Mouse (Mus musculus) gastrocnemius, adult 18-20 months (tissue): ENCODE data around the gene Nat8f1. TPM values are rescaled to one million over a fixed set of nuclear protein-coding genes. Genes with fewer than 3 reads are reported as not detected.

ENCODE experiments used
- total RNA-seq, 2 experiments: library from RNA; stranded (reverse); gene quantifications; 2 replicates each; pipeline ENCODE4 v1.2.3; 2021

The Nat8f1 gene
- total RNA-seq, 2 experiments from 2014 or later = 1.4 to 1.8 TPM

Other genes with a start within 250 kb of the Nat8f1 start
- gene Nat8f7, start 202.5 kb downstream of the Nat8f1 start, total RNA-seq = not detected
- gene Nat8f3, start 149.9 kb downstream of the Nat8f1 start, total RNA-seq = under 1 TPM in 1 of 2 experiments, not detected in 1; 0.23 TPM
- not detected for gene Nat8f6, start 94.7 kb downstream of the Nat8f1 start, total RNA-seq
- gene Nat8f5, start 94.7 kb downstream of the Nat8f1 start, total RNA-seq = not detected
- not detected for gene Nat8, start 83.6 kb downstream of the Nat8f1 start, total RNA-seq
- under 1 TPM in 1 of 2 experiments, not detected in 1; 0.17 TPM for gene Nat8f2, start 46.5 kb downstream of the Nat8f1 start, total RNA-seq
- under 1 TPM; 0.21 to 0.31 TPM for gene Nat8f4, start 10.8 kb downstream of the Nat8f1 start, total RNA-seq
- 10 to 100 TPM; 15.5 to 16.3 TPM for gene Tprkb, start 3.8 kb downstream of the Nat8f1 start, total RNA-seq
- 10 to 100 TPM; 24.0 to 27.7 TPM for gene Dusp11, start 46.0 kb upstream of the Nat8f1 start, total RNA-seq
- gene Figla, start 100.5 kb upstream of the Nat8f1 start, total RNA-seq = not detected
- not detected for gene Add2, start 113.0 kb upstream of the Nat8f1 start, total RNA-seq